Mouse (Mus musculus) adrenal gland, postnatal 10 days (tissue): ENCODE data around the gene Zfp697. TPM values are rescaled to one million over a fixed set of nuclear protein-coding genes. Genes with fewer than 3 reads are reported as not detected.
"Not testable (repeated sequence)": the region's sequence is repeated elsewhere in the genome, so short reads cannot be mapped to it uniquely, and the experiment has no call there.

Source experiments
- DNase-seq: peaks from one replicate; pipeline ENCODE4 v3.0.0; 2021; ENCODE audit warnings: mixed read lengths
- total RNA-seq, 2 experiments: library from RNA; stranded (reverse); gene quantifications; 2 replicates each; pipeline ENCODE4 v1.2.3; 2021

Gene Zfp697
- total RNA-seq, 2 experiments from 2014 or later = 3.0 to 3.8 TPM

GRCm38 (mm10) chr3:98368776-98369175, 13.5 kb upstream of the Zfp697 start:
- no peak for DNase-seq

- no peak for DNase-seq
Measured at GRCm38 (mm10) chr3:98374062-98374719, 8.1 kb upstream of the Zfp697 start.

- DNase-seq = no peak
Measured at GRCm38 (mm10) chr3:98374980-98375379, 7.3 kb upstream of the Zfp697 start.

- DNase-seq = no peak
Measured at GRCm38 (mm10) chr3:98378267-98378666, 4.0 kb upstream of the Zfp697 start.

- DNase-seq = peak; percentile 45
Measured at GRCm38 (mm10) chr3:98379236-98379635, 3.0 kb upstream of the Zfp697 start.

GRCm38 (mm10) chr3:98381677-98382245, 500 bp upstream of the Zfp697 start:
- peak; percentile 4 for DNase-seq

- DNase-seq = peak; percentile 10
Measured at GRCm38 (mm10) chr3:98383024-98383790, 946 bp downstream of the Zfp697 start.

- no peak for DNase-seq
Measured at GRCm38 (mm10) chr3:98387086-98387485, 4.8 kb downstream of the Zfp697 start.

- no peak for DNase-seq
Measured at GRCm38 (mm10) chr3:98387756-98388155, 5.5 kb downstream of the Zfp697 start.

GRCm38 (mm10) chr3:98389305-98389704, 7.0 kb downstream of the Zfp697 start:
- no peak for DNase-seq

- DNase-seq = not testable (repeated sequence)
Measured at GRCm38 (mm10) chr3:98404268-98404895, 22.1 kb downstream of the Zfp697 start.

- DNase-seq = not testable (repeated sequence)
Measured at GRCm38 (mm10) chr3:98405877-98406276, 23.6 kb downstream of the Zfp697 start.

- DNase-seq = not testable (repeated sequence)
Measured at GRCm38 (mm10) chr3:98406569-98407144, 24.4 kb downstream of the Zfp697 start.

GRCm38 (mm10) chr3:98407261-98407780, 25.1 kb downstream of the Zfp697 start:
- DNase-seq = not testable (repeated sequence)

GRCm38 (mm10) chr3:98410619-98411580, 28.6 kb downstream of the Zfp697 start:
- peak; percentile 20 for DNase-seq

- DNase-seq = no peak
Measured at GRCm38 (mm10) chr3:98413733-98414132, 31.5 kb downstream of the Zfp697 start.

- DNase-seq = no peak
Measured at GRCm38 (mm10) chr3:98414296-98414695, 32.0 kb downstream of the Zfp697 start.

- DNase-seq = no peak
Measured at GRCm38 (mm10) chr3:98416426-98417250, 34.4 kb downstream of the Zfp697 start.

- DNase-seq = peak; percentile 90
Measured at GRCm38 (mm10) chr3:98417328-98417727, 35.1 kb downstream of the Zfp697 start.
